Mouse (Mus musculus) testis, adult 2 months (tissue): ENCODE results near the gene Cadm3. TPM values are rescaled to one million over a fixed set of nuclear protein-coding genes. Genes with fewer than 3 reads are reported as not detected.

ENCODE experiments used
- H3K27ac ChIP-seq: fragments of 200-500 bp; 2 replicates; pipeline ENCODE4 v1.5.1; 2012; ENCODE audit warnings: low read depth, low read length; ENCODE audit not compliant: control insufficient read depth, insufficient read depth
- H3K27me3 ChIP-seq: fragments of 200-500 bp; 2 replicates; pipeline ENCODE4 v1.6.1; 2012; ENCODE audit warnings: mild to moderate bottlenecking, low read length, moderate library complexity; ENCODE audit not compliant: control insufficient read depth, insufficient read depth
- H3K36me3 ChIP-seq: fragments of 200-500 bp; 2 replicates; pipeline ENCODE4 v1.6.1; 2012; ENCODE audit warnings: mild to moderate bottlenecking, low read length; ENCODE audit not compliant: control insufficient read depth, insufficient read depth
- H3K4me1 ChIP-seq: fragments of 200-500 bp; 2 replicates; pipeline ENCODE4 v1.6.1; 2012; ENCODE audit warnings: low read length; ENCODE audit not compliant: control insufficient read depth, insufficient read depth
- H3K4me3 ChIP-seq: fragments of 200-500 bp; 2 replicates; pipeline ENCODE4 v1.5.1; 2012; ENCODE audit warnings: low read depth, mild to moderate bottlenecking, low read length, moderate library complexity, mixed read lengths; ENCODE audit not compliant: control insufficient read depth
- CTCF ChIP-seq: fragments of 200-500 bp; IDR thresholded peaks from 2 replicates; pipeline ENCODE4 v1.5.1; 2012; ENCODE audit warnings: low read depth, mild to moderate bottlenecking, inconsistent platforms, low read length, moderate library complexity; ENCODE audit not compliant: control insufficient read depth, insufficient read depth, insufficient replicate concordance
- POLR2A ChIP-seq: fragments of 200-500 bp; IDR thresholded peaks from 2 replicates; pipeline ENCODE4 v1.6.1; 2012; ENCODE audit warnings: low read depth, mild to moderate bottlenecking, inconsistent platforms, low read length, moderate library complexity; ENCODE audit not compliant: control insufficient read depth
- polyA plus RNA-seq: library from polyadenylated mRNA; depleted of rRNA; stranded (reverse); fragments of >200 nt; gene quantifications from 2 replicates; pipeline ENCODE4 v1.2.3, GENCODE M21; 2012

Cadm3 gene
- polyA plus RNA-seq, 1 experiment: 0.11 TPM

DNA sequence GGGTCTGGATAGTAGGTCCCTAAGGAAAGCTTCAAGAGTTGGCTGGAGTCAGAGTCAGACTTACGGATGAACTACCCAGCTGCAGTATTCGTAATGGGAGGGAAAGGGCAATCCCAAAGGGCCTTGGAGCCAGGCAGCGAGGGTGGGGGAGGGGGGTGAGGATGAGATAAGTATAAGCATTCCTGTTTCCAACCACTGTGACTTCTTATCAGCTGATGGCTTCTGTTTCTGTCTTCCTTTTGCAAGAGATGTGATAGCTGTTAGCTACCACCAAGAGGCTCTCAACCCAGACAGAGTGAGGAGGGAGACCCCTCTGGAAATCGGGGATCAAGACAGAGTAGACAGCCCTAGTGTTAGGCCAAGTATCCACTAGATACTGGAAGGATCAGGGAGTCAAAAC is 38.3 kb downstream of the Cadm3 start:
- no peak overlapping the region for H3K4me3 ChIP-seq
- TF ChIP-seq CTCF (no peak), POLR2A (no peak)
- H3K4me1 ChIP-seq: no peaks in the 10 kb centered on the region
- H3K36me3 ChIP-seq: no peaks in the 10 kb centered on the region
- H3K27me3 ChIP-seq: no peaks in the 10 kb centered on the region
- H3K27ac ChIP-seq: no peak overlapping the region

DNA sequence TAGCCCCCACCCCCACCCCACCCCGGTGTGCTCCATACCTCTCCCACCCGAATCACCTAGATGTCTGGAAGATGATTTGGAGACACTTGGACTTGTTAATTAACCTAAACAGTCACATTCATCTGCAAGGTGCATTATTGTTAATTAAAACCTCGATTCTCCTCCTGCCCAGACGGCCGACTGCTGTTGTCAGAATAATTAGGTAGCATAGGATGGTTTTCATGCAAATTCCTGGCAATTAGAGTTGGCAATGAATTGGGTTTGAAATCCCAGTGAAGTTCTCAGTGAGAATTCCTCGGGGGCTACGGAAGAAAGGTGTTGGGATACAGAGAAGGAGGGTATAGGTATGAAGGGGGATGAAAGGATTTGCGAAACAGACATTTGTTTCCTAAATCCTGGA is 39.0 kb downstream of the Cadm3 start:
- H3K4me1 ChIP-seq: no peaks in the 10 kb centered on the region
- H3K27me3 ChIP-seq: no peaks in the 10 kb centered on the region
- TF ChIP-seq POLR2A: no peak
- no peak for TF ChIP-seq CTCF
- no peaks in the 10 kb centered on the region for H3K36me3 ChIP-seq
- H3K4me3 ChIP-seq: no peak overlapping the region
- H3K27ac ChIP-seq: no peak overlapping the region

GRCm38 (mm10) chr1:173326552-173326951 is 40.9 kb downstream of the Cadm3 start:
- TF ChIP-seq CTCF (no peak), POLR2A (no peak)
- Histone ChIP-seq H3K4me3 (no peak overlapping the region), H3K27ac (no peak overlapping the region), H3K27me3 (no peaks in the 10 kb centered on the region), H3K36me3 (no peaks in the 10 kb centered on the region), H3K4me1 (no peaks in the 10 kb centered on the region)

DNA sequence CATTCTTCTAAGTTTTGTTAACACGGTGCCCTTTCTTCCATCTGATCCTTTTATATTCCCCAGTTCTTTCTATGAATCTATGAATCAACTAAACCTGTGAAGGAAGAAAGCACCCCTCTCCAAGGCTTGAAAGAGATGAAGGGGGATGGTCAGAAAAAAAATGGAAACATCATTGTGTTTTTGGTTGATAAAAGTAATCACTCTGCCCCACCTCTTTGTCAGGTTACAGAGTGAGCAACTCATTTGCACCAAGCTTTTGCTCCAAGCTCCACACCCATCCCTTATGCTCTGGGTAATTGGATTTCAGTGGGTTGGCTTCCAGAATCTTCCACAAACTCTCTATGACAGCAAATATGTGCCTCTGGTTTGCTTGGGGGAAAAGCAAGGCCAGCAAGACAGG is 42.1 kb downstream of the Cadm3 start:
- H3K4me1 ChIP-seq: no peaks in the 10 kb centered on the region
- no peak for TF ChIP-seq CTCF
- TF ChIP-seq POLR2A: no peak

GRCm38 (mm10) chr1:173324961-173325360 is 42.5 kb downstream of the Cadm3 start:
- H3K36me3 ChIP-seq: no peaks in the 10 kb centered on the region
- H3K27me3 ChIP-seq: no peaks in the 10 kb centered on the region
- no peak overlapping the region for H3K27ac ChIP-seq
- H3K4me1 ChIP-seq: no peaks in the 10 kb centered on the region
- no peak overlapping the region for H3K4me3 ChIP-seq
- TF ChIP-seq CTCF: no peak
- TF ChIP-seq POLR2A: no peak

More for the DNA sequence above, 42.1 kb downstream of the Cadm3 start:
- H3K27ac ChIP-seq: no peak overlapping the region
- no peaks in the 10 kb centered on the region for H3K27me3 ChIP-seq
- H3K36me3 ChIP-seq: no peaks in the 10 kb centered on the region
- no peak overlapping the region for H3K4me3 ChIP-seq

GRCm38 (mm10) chr1:173323839-173324585 is 43.5 kb downstream of the Cadm3 start:
- Histone ChIP-seq H3K4me1 (no peaks in the 10 kb centered on the region), H3K36me3 (no peaks in the 10 kb centered on the region), H3K4me3 (no peak overlapping the region), H3K27me3 (no peaks in the 10 kb centered on the region), H3K27ac (no peak overlapping the region)
- peak; percentile 26; the same call in 1 of the 2 replicates for TF ChIP-seq CTCF
- no peak for TF ChIP-seq POLR2A

GRCm38 (mm10) chr1:173322249-173322627 is 45.3 kb downstream of the Cadm3 start:
- H3K27ac ChIP-seq: no peak overlapping the region
- TF ChIP-seq CTCF (no peak), POLR2A (no peak)
- no peaks in the 10 kb centered on the region for H3K36me3 ChIP-seq
- H3K27me3 ChIP-seq: no peaks in the 10 kb centered on the region
- no peak overlapping the region for H3K4me3 ChIP-seq
- no peaks in the 10 kb centered on the region for H3K4me1 ChIP-seq
